Mouse (Mus musculus): ENCODE measurements around the gene Procr.
"Not testable (repeated sequence)": the region's sequence is repeated elsewhere in the genome, so short reads cannot be mapped to it uniquely, and the experiment has no call there.

Gene Procr

DNA sequence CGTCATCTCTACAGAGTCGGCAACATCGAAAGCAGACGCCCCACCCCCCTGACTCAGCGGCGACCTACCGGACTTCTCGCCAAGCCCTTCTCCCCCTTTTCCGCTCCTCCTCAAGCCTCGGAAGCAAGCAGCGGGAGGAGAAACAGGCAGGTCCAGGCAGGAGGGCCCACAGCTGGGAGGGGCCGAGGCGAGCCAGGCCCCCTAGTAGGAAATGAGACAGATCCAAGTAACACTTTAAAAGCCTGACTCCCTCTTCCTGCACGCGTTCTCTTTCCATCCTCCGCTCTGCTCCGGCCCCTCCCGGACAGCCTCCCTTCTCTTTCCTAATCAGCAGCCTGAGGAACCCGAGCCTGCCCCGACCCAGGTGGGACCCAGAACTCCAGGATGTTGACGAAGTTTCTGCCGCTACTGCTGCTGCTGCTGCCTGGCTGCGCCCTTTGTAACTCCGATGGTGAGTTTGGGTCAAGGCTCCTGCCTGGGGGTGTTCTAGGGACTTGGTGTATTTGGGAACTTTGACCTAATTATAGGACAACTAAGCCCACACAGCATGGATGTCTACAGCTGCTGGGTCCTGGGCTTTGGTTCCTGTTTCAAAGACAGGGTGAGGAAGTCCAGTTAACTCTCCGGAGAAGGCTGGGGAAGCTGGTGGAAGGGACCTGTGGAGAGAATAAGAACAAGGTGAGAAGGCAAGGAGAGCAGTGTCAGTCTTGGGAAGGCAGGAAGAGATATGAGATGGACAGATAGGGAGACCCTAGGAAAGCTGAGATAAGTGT lies at the start of gene Procr:
Gene Procr (plus strand): TSS at position 104 of the 773 bp plus-strand sequence.
- DNase-seq, result peak; percentile 17

GRCm38 (mm10) chr2:155701399-155701919 lies 49.5 kb upstream of the Procr start:
- DNase-seq, result no peak

GRCm38 (mm10) chr2:155703630-155704029 lies 47.3 kb upstream of the Procr start:
- DNase-seq, result no peak

DNA sequence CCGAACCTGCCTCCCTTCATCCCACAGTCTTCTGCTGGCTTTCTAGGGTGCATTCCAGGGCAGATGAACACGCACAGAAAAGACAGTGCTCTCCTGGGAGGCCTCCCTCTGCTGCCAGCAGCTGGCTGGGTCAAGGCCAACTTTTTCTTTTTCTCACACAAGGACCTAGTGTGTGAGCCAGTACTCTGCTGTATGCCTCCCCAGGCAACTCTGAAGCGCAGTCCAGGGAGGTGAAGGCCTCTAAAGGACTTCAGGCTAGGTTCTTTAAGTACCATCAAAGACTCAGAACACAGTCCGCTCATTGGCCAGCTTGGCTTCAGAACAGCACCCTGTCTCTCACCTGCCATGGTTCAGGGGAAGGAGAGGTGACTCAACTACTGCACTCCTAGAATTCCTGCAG lies 43.7 kb upstream of the Procr start:
- no peak for DNase-seq

DNA sequence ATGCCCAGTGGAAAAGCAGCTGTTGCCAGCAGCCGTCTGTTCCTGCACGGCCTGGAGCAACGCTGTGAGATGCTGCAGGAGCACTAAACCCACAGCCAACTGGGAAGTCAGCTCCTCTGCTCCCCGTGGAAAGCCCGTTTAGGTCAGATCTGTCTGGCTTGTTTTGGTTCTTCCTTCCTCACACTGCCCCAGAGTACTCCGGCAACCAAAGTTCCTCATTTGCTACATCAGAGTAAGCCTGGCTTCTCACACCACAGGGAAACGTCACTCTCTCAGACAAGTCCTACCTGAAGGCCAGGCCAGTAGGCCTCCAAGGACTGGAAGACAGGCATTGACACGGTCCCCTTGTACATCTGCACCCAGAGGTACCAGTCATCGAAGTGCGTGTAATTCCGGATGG lies 40.4 kb upstream of the Procr start:
- no peak for DNase-seq

- no peak for DNase-seq
Observed at GRCm38 (mm10) chr2:155717082-155717990, 33.6 kb upstream of the Procr start.

- DNase-seq, result no peak
Observed at GRCm38 (mm10) chr2:155720585-155720984, 30.3 kb upstream of the Procr start.

DNA sequence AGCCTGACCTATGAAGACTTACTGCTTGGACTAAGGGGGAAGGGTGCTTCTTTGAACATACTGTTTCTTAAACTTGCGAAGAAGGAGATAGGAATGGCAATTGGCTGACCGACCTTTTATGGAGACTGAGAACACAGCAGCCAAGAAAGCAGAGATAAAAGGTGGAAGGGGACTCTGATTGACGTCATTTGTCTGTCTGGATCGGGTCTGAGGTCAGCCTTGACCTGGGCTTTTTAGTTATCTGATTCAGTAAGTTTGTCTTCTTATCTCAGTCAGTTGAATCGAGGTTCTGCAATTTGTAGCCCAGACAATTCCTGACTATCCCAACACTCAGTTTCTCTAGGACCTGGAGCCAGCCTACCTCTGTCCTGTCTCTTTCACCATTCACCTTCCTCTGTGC lies 26.9 kb upstream of the Procr start:
- no peak for DNase-seq

DNA sequence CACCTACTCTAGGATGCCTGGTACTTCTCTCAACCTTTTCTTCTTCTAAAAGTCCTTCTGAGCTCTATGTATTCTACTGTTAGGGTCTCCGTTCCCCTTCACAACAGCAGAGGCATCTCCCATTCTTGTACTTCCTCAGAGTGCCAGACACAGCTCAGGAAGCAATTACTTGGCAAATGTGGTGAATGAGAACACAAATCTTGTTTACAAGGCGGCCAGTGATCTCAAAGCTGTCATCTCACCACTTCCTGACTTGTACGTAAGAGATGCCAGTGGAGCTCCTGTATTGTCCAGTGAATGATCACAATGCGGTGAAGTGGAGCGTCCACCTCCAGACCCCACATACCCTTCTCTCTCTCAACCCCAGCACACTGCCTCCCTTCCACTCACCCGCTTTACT lies 26.4 kb upstream of the Procr start:
- DNase-seq, result no peak

DNA sequence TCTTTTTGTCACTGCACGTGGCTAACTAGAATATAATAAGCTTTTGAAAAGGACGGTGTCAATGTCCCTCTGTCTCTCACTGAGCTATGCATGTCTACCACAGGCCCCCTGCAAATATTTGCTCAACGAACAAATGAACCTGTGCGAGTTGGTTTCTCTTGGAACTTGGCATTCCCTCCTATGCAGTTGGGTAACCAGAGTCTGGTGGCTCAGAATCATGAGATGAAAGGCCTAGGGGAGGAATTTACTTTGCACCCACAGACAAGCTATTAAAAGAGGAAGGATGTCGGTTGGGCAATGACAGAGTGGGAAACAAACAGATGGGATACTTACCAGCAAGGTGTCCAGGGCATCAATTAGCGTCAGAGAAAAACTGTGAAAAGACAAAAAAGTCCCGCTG lies 24.6 kb upstream of the Procr start:
- DNase-seq, result no peak

DNA sequence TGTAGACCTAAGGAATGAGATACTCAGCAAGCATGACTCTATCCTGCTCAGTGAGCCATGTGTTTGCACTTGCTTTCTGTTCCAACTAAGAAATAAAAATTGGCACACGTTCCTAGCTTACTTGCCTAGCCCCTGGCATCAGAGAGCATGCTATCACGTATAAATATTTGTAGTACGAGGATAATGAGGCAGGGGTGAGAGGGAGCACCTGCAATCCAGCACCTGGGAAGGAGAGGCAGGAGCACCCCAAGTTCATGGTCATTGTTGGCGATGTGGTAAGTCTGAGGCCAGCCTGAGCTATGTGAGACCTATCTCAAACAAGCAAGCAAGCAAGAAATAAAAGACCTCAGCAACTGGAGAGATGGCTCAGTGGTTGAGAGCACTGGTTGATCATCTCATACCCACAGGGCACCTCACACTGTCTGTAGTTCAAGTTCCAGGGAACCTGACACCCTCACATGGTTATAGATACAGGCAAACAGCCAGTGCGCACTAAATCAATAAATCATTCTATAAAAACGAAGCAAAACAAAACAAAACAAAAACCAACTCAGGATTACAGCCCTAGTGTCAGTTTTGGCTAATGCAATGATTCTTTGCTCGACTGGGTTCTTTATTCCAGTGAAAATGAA lies 23.0 kb upstream of the Procr start:
- DNase-seq, result no peak

DNA sequence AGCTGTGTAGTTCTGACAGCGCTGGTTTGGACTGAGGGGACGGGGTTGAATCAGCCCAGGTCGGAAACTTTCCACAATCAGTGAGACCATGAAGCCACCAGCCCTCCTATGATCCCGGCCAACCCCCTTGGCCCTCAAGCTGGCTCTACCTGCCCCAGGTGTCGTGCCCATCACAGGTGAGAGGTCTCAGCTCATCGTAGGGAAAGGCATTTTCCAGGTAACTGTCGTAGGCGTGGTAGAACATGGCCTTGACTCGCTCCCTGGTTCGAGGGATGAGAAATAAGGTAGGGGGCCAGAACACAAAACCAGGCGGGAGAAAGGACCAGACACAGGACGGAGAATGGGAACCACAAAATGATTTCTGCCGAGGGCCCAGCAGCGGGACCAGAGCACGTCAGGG lies 22.2 kb upstream of the Procr start:
- DNase-seq, result peak; percentile 20

GRCm38 (mm10) chr2:155729158-155729645 lies 21.7 kb upstream of the Procr start, which contains the start of gene Edem2:
Edem2 (minus strand) TSS chr2:155729475.
- DNase-seq, result peak; percentile 95

GRCm38 (mm10) chr2:155735080-155735479 lies 15.8 kb upstream of the Procr start:
- no peak for DNase-seq

- DNase-seq, result not testable (repeated sequence)
Observed at GRCm38 (mm10) chr2:155735766-155736165, 15.2 kb upstream of the Procr start, which contains the start of gene Gm17581. Gm17581 (minus strand) TSS chr2:155735866.

DNA sequence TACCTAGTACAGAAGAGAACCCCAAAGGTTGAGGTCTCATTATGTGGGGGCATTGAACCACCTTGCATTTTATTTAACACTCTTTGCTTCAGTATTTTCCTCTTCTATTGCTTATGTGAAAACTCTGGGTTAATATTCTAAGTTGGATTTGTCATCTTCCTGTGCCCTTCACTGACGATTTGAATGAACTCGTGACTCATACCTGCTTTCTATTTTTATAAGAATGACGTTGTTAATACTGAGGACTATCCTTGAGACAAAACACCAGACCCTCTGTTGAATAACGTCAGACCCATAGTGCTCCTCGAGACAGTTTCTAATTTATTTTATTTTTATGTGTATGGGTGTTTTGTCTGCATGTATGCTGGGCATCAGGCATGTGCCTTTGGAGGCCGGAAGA lies 14.0 kb upstream of the Procr start:
- no peak for DNase-seq

GRCm38 (mm10) chr2:155737803-155738202 lies 13.1 kb upstream of the Procr start:
- DNase-seq, result no peak

GRCm38 (mm10) chr2:155742211-155742610 lies 8.7 kb upstream of the Procr start:
- no peak for DNase-seq

DNA sequence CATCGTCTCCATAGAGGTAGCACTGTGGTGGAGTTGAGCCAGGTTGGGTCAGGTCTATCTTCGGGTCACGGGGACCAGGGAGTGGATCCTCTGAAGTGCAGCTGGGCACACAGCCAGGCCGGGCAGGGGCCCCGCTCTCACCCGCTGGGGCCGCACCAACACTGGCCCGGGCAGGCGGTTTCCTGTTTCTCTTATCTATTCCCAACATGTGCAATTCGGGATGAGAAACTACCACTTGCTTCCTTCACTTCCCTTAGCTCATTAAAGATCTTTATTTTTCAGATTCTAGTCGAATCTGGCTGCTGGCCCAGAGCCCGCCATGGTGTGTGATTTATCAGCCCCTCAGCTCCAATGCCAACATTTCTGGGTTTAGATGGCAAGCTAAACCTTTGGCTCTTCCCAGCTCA lies 8.0 kb upstream of the Procr start:
- DNase-seq, result no peak

DNA sequence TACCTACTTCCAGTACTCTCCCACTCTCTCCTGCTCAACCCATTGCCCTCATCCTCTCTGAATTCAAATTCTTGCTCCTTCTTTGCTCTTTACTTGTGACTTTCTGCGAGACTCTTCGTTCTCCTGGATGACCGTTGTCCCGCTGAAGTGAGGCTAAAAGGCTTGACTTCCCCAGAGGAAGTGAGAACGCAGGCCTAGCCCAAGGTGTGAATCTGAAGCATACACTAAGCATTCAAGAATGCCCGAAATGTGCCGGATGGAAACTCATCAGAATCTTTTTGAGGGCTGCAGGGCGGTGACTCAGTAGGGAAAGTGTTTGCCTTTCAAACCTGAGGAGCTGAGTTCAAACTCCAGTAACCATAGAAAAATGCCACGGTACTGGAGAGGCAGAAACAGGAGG lies 7.6 kb upstream of the Procr start:
- DNase-seq, result no peak

- no peak for DNase-seq
Observed at GRCm38 (mm10) chr2:155745487-155745886, 5.4 kb upstream of the Procr start.

DNA sequence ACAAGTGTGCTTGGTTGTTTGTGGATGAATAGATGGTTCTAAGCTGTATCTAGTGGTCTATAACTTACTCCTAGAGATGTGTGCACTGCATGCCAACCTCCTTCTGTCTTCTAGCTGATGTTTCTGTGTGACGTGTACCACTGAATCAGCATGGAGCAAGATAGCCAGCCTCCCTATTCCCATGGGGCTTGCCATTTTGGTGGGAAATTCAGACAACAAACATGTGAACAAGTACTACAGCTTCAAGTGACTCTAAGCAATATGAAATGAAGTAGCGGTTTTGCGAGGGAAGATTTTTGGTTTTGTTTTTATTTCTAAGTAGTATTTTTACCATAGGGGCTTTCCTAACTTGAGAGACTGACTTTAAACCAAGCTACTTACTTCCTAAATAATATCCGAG lies 1.5 kb upstream of the Procr start:
- no peak for DNase-seq

DNA sequence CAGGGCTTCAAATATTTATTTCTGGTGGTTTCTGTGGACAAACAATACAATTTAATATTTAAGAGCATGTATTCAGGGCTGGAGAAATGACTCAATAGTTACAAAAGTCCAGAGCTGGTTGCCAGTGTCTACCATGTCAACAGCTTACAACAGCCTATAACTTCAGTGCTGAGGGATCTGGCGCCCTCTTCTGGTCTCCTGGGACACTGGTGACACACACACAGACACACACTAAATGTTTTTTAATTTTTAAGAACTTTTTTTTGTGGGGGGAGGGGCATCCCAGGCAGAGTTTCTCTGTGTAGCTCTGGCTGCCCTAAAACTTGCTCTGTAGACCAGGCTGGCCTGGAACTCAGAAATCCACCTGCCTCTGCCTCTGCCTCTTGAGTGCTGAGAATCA lies 4.8 kb downstream of the Procr start:
- DNase-seq, result peak; percentile 87
